Mouse (Mus musculus): Measurements from ENCODE around the gene Bloc1s4.

Gene Bloc1s4

DNA sequence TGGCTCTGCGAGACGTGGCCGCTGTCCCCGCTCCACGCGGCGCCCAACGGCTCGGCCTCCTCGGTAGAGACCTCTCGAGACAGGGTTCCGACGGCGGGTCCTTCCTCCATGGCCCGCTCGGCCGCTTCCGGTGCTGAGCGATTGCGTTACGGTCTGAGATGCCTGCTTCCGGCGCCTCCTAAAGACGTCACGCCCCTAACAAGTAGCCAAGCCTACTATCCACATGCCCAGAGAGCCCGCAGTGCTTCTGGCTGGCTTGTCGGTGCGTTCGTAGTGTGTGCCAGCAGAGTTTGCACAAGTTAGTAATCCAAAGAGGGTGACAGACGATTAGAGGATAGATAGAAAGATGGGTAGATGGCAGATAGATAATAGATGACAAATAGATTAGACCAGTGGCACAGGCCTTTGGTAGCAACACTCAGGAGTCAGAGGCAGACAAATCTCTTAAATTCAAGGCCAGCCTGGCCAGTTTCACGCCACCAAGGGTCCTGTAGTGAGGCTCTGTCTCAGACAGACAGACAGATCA is at the start of gene Bloc1s4:
TSS of gene Bloc1s4 (minus strand) at position 115 of the 526 bp plus-strand sequence.
- peak; percentile 96 for DNase-seq (ENCODE audit: low spot score)

DNA sequence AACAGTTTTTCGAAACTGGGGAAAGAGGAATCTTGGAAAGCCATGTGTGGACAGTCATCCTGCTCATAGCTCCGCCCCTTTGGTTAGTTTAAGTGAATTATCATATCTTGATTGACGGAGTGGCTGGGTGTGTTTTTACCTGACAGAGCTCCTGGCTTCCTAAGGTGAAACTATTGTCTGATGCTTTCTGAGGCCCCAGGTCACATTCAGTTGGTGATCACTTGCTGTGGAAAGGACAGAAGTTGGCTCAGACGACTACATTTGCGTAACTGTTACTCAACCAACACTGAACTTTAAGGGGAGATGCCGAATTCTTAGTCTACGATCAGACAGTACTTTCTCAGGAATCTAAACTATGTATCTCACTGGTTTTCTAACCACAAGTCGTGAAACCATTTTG is 48.8 kb upstream of the Bloc1s4 start:
- no peak for DNase-seq (ENCODE audit: low spot score)

DNA sequence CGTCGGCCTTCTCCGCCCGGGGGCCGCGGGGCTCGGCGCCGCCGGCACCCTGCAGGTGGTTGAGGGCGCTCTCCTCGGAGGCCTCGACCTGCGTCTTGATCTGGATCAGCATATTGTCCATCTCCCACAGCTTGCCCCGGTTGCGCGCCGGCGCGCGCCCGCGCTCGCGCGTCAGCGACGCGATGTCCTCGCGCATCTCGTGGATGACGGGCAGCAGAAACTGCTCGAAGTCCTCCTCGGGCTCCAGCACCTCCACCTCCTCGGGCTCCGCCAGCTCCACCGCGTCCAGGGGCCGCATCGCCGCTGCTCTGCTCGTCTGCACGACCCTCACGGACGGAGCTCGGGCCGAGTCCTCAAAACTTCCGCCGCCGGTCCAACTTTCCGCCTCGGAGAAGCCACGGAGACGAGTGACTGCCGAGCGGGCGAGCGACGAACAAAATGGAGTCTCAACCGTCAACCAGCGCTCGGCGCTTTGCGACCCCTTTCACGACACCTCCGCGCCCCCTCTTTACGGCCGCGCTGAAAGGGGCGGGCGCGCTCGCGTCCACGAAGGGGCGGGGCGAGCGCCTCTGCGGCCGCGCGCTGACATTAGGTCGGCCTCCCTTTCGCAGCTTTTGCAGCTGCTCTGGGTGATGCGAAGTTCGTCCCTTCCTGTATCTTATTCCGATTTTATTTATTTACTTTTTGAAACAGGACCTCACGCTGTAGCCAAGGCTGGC is 48.0 kb upstream of the Bloc1s4 start, which contains the start of gene Mrfap1:
TSS of gene Mrfap1 (minus strand) at position 477 of the 719 bp plus-strand sequence.
- peak; percentile 97 for DNase-seq (ENCODE audit: low spot score)

DNA sequence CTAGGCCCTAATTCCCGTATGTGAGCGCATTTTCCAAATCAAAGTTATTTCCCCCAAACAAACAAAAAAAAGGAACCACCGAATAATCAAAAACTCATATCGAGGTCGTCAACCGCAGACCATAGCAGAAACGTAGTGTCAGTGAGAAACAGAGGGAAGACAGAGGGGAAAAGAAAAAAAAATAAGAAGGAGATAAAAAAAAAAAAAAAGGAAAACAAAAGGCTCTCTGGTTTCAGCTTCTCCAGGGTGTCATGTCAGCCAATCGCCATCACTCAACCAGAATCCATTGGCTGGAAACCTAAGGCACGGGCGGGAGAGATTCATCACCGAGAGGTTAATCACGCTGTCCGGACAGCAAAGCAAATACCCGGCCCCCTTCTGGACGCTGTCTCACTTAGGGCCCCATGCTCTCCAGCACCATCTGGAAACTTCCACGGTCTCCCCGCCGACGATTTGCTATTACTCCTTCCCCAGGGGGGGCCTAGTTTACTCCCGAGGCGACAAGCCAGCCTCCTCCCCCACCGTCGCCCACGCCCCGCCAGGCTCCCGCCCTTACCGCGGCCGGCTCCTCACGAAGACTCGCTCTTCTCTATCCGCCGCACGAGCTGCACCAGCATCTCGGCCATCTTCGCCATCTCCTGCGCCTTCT is 47.3 kb upstream of the Bloc1s4 start:
- peak; percentile 82 for DNase-seq (ENCODE audit: low spot score)

DNA sequence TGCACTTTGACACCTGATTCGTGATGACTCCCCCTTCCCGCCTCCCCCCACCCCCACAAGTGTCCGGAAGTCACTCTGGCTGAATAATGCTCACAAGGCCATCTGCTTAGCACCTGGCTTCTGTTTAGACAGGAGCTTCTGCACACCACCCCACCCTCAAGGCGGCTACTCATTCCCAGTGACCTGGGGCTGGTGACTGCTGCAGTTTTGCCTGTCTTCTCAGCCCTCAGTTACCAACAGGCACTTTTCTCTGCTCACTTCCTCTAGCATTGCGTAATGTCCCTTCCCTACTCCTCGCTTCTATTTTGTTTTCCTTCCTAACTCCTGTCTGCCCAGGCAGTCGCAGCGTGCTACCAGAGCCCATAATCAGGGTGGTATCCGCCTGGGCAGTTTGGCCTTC is 43.4 kb upstream of the Bloc1s4 start:
- no peak for DNase-seq (ENCODE audit: low spot score)

DNA sequence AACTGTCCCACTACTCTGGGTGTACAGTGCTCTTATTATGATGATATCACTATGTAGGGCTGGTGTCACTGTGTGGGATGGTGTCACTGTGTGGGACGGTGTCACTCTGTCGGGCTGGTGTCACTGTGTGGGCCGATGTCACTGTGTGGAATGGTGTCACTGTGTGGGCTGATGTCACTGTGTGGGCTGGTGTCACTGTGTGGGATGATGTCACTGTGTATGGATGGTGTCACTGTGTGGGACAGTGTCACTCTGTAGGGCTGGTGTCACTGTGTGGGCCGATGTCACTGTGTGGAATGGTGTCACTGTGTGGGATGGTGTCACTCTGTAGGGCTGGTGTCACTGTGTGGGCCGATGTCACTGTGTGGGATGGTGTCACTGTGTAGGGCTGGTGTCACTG is 37.6 kb upstream of the Bloc1s4 start:
- no peak for DNase-seq (ENCODE audit: low spot score)

DNA sequence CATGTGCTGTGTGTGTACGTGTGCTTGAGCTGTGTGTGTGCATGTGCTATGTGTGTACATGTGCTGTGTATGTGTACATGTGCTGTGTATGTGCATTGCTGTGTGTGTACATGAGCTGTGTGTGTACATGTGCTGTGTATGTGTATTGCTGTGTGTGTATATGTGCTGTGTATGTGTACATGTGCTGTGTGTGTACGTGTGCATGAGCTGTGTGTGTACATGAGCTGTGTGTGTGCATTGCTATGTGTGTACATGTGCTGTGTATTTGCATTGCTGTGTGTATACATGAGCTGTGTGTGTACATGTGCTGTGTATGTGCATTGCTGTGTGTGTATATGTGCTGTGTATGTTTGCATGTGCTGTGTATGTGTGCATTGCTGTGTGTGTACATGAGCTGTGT is 31.1 kb upstream of the Bloc1s4 start:
- no peak for DNase-seq (ENCODE audit: low spot score)

DNA sequence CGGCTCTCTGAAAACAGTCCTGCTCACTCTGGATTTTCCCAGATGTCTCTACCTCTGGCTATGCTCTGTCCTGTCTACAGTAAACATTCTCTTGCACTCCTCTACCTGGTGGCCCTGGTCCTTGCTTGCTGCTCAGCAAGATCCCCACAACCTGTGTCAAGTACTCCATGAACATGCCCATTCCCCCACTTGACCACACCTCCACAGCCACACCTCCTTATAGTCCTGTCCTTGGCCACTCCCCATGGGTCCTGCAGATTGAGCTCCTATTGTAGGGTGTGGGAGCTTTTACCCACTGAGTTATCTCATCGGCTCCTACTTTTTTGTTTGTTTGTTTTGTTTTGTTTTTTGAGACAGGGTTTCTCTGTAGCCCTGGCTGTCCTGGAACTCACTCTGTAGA is 30.5 kb upstream of the Bloc1s4 start:
- no peak for DNase-seq (ENCODE audit: low spot score)

DNA sequence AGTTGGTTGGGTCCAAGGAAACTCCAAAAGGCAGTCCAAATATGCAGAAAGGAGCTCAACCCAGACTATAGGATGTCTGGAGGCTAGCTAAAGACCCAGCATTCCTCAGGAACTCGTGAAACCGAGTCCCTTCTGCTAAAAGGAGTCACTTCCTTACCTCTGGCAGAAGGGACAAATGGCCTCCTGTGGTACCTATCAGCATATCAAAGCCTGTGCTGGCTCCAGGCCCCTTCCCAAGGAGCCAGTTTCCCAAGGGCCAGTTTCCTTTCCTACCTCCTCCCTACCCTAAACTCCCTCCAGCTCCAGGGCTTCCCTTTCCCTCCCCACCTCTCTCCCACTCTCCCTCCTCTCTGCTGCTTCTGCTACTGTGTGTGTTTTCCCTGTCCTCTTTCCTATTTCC is 28.7 kb upstream of the Bloc1s4 start:
- DNase-seq (ENCODE audit: low spot score) = no peak

DNA sequence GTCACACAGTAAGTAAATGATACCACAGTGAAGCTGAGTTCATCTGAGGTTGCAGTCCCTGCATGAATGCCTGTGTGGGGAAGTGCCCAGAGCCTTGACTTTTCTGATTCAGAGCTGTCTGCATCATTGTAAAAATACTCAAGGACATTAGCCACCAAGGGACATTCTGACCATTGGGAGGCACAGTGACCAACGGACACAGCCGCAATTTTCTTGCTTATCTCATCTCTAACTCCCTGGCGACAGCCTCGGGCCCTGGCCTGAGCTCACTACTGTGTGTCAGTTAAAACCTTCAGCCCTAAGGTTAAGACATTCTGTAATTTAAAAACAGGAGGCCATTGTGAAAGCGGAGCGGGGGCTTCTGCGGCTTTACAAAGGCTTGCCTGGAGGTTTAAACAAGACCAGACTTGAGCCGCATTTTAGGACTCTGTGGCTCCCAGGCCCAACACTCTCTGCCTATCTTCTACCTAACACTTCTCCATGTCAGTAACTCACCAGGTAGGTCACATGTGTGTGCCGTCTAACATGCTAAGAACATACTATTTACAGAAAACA is 27.6 kb upstream of the Bloc1s4 start:
- no peak for DNase-seq (ENCODE audit: low spot score)

DNA sequence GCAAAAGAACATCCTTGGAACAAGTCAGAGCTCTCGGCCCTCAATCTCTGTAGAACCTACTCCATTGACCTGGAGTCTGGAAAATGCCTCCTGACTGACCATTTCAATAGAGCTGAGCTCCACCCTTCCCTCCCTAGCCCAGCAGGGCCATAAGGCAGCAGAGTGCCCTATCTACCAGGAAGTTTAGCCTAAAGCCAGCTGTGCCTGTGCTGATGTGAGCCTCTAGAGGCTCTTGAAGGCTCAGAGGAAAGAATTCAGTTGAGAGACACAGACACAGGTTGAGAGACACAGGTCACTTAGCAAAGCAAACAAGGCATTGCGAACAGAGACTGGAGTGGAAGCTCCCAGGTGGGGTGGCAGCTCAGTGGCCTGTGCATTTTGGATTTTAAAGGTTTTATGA is 26.9 kb upstream of the Bloc1s4 start:
- DNase-seq (ENCODE audit: low spot score) = no peak

DNA sequence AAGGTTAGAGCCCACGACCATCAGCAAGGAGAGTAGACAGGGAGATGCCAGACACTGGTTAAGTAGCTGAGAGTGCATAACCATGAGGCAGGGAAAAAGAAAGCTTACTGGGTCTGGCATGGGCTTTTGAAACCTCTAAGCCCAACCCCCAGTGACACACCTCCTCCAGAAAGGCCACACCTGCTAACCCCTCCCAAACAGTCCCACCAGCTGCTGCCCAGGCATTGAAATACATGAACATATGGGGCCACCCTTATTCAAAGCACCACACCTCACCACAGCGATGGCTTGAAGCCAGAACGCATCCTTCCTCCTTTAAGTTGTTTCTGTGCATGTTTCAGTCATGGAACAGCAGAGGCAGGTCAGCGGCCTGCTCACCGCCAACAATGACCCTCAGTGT is 24.1 kb upstream of the Bloc1s4 start:
- no peak for DNase-seq (ENCODE audit: low spot score)

DNA sequence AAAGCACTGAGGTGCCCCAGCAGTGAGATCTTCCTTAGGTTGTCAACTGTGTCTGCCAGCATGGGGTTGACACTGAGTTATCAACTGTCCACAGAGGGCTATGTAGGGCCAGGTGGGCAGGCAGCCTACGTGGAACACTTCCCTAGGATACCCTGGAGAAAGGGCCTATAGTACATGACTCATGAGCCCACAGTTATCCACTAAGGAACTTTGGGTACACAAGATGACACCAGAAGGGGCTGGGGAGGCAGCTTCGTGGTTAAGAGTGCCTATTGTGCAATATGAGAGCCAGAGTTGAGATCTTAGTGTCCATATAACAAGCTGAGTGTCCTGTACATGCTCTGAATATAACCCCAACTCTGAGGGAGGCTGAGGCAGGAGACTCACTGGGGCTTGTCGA is 21.2 kb upstream of the Bloc1s4 start:
- DNase-seq (ENCODE audit: low spot score) = no peak

DNA sequence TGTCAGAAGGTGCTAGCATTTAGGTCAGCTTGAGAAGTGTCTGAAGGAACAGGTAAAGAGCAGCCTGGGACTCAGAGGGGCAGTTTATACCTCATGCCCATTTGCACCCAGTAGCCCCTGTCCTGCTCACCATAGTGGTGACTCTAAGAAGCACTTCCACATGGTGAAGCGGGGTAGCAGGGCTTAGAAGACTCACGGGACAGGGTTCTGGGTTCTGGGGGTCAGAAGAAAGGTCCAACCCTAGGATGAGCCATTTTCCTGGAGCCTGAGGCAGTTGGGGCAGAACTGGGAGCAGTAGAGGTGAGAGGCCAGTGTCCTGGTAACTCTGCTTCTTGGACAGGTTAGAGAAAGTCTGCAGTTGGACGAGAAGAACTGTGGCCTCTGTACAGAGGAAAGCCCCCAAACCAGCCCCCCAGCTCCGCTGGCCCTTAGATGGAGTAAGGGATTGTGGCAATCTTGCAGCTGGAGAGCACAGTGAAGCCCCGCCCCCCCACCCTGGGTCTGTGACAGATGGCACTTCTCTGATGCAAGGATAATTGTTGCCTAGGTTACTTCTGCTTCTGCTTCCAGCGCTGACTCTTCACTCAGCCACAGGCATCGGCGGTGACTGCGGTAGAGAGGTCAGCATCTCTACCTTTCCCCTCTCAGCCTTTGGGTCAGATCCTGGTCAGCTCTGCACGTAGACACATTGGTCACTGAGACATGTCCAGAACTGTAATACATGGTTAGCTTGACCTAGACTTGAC is 18.7 kb upstream of the Bloc1s4 start:
- no peak for DNase-seq (ENCODE audit: low spot score)

DNA sequence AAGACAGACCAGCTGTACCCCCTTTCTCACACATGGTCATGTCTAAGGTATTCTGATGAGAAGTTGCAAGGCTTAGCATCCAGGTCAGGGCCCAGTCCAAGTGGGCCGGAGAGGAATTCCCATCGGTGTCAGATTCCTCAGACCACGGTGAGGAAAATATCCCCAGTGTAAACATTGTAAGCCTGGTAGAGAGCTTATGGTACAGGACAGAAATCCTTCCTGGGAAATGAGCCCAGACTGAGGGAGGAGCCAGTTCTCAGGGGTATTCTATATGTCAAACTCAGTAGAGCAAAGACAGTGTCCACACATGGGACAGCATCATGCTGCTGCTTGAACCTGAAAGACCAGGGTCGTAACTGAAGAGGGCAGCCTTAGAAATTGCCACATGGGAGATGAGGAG is 11.4 kb upstream of the Bloc1s4 start:
- DNase-seq (ENCODE audit: low spot score) = no peak

DNA sequence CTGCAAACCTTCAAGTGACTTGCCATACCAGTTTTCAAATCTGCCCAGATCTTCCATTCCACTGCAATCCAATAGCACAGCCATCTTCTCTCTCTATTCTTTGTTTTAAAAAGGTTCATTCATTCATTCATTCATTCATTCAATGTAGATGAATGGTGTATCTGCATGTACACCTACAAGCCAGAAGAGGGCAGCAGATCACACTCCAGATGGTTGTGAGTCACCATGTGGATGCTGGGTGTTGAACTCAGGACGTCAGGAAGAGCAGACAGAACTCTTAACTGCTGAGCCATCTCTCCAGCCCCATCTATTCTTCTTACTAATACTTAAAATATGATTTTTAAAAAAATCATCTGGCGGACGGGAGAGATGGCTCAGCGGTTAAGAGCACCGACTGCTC is 8.6 kb upstream of the Bloc1s4 start:
- no peak for DNase-seq (ENCODE audit: low spot score)

DNA sequence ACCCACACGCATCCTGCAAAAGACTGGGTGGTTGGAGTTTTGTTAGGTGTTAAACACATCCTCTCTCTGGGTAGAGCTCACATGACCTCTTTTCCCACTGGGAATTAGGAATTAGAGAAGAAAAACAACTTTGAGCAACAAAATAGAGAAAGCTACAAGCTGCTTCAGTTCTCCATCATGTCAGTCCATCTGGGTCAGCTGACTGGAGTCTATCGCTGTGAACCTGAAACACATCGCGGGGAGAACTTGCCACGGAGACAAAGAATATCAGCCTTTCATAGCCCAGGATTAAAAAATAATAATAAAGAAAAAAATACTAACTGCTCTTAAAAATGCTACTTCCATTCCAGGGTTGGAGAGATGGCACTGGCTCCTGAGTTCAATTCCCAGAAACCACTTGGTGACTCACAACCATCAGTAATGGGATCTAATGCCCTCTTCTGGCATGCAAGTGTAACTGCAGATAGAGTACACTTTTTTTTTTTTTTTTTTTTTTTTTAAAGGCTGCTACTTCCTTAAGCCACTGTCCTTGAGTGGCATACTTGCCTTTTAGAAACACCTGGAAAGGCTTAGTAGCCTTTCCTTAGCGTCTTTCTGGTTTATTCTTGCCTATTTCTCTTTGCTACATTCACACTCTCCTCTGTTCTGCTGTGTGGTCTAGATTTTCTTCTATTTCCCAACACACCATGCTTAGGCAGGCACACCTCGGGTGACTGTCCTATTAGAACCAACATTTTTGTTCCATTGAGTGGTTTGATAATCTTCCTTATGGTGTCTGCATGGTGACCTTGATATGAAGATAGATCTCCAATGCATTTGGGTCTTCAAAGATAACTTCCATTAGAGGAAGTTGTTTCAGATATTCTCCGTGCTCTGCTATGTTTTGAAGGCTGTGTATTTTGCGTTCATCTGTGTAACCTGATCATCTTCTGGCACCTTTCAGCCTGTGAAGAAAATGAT is 1.9 kb upstream of the Bloc1s4 start:
- no peak for DNase-seq (ENCODE audit: low spot score)

DNA sequence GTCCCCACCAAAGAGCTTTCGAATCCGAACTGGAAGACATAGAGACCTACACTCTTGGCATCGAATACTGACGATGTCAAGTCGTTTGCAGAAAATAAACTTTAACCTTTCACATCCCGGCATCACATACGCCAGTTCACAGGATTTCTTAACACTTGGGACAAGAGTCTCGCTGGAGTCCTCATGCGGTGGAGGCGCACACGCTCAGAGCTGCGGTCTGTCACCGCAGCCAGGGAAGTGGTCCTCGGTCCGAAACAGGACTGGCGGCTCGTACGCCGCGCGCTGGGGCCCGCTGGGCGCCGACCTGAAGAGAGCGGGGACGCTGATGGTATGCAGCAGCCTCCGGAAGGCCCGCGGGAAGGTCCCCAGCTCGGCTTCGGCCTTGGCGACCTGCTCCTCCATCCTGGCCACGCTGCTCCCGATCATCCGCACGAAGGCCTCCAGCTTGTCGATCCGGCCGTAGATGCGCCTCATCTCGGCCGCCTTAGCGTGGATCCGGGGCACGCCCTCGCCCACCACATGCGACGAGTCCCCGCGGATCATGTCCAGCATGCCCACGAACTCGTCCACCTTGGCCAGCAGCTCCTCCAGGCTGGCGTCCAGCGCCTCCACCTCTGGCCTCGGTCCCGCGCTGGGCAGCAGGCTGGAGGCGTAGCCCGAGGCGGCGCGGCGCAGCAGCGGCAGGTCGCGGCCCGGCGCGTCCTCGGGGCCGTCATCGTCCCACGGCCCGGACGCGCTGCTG is 485 bp downstream of the Bloc1s4 start:
- DNase-seq (ENCODE audit: low spot score) = peak; percentile 63

DNA sequence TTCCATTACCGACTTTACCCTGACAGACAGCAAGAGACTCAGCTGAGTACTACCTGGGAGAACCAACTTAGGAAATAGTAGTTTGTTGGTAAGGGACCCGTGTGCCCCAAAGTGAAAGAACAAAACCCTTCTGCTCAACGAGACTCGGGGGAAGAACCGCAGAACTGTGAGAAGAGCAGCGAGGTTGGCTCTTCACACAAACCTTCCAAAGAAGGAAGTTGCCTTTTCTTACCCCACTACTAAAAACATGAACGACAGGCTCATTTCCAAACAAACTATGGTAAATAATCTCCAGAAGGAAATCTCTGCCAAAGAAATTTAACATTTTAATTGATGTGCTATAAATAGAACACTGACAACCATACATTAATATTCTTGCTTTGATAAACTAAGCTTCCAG is 1.4 kb downstream of the Bloc1s4 start:
- no peak for DNase-seq (ENCODE audit: low spot score)

DNA sequence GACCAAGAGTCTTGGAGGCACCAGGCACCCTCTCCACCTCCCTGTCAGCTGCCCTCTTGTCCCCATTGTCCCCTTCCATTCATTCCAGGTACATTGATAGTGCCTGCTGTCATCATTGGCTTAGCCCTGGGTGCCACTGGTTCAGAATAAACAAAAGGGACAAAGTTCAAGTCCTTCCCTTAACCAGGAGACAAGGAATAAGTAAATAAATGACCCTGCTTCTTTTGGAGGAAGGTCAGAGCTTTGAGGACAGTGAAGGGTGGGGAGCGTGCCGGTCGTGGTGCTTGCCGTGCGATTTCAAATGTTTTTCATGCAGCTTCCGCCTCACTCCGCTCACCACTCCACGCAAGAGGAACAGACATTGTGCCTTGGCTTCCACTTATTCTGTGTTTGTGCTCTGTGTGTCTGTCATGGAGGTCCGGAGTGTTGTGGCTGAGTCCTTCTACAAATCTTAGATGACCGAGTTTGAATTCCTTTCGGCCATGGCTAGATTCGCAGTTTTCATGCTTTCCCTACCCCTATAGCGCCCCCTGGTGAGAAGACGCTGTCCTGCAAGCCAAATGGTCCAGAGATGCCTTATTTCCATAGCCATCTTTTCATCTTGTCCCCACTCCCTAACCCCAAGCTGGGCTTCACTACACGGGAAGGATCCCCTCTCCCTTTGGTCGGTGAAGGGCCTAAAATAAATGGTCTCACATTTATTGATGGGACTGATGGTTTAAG is 6.2 kb downstream of the Bloc1s4 start:
- peak; percentile 94 for DNase-seq (ENCODE audit: low spot score)
